Mouse (Mus musculus) neural tube, embryonic 12.5 days (tissue): Measurements from ENCODE around the gene Prr12. TPM values are rescaled to one million over a fixed set of nuclear protein-coding genes. Genes with fewer than 3 reads are reported as not detected.
"Not testable (repeated sequence)": the region's sequence is repeated elsewhere in the genome, so short reads cannot be mapped to it uniquely, and the experiment has no call there.

ENCODE experiments used
- ATAC-seq: fragments of 200-750 bp; cut with Nextera tagmentation; 2 replicates; pipeline ENCODE4 v1.8.0; 2017; ENCODE audit warnings: low read depth, mild to moderate bottlenecking, moderate TSS enrichment, moderate library complexity; ENCODE audit not compliant: low FRiP score
- H3K27ac ChIP-seq: fragments of 300-500 bp; sonication (generic); 2 replicates; pipeline ENCODE4 v1.5.1; 2016
- H3K27me3 ChIP-seq: fragments of 300-500 bp; sonication (generic); replicated peaks from 2 replicates; pipeline ENCODE4 v1.6.1; 2016; ENCODE audit warnings: mild to moderate bottlenecking
- H3K36me3 ChIP-seq: fragments of 300-500 bp; sonication (generic); 2 replicates; pipeline ENCODE4 v1.6.1; 2016; ENCODE audit warnings: mild to moderate bottlenecking
- H3K4me1 ChIP-seq: fragments of 300-500 bp; sonication (generic); 2 replicates; pipeline ENCODE4 v1.6.1; 2016
- H3K4me2 ChIP-seq: fragments of 300-500 bp; sonication (generic); replicated peaks from 2 replicates; pipeline ENCODE4 v1.6.1; 2016; ENCODE audit warnings: mild to moderate bottlenecking
- H3K4me3 ChIP-seq: fragments of 300-500 bp; sonication (generic); 2 replicates; pipeline ENCODE4 v1.5.1; 2016
- H3K9ac ChIP-seq: fragments of 300-500 bp; sonication (generic); 2 replicates; pipeline ENCODE4 v1.6.1; 2016; ENCODE audit warnings: mild to moderate bottlenecking
- H3K9me3 ChIP-seq: fragments of 300-500 bp; sonication (generic); 2 replicates; pipeline ENCODE4 v1.6.1; 2016; ENCODE audit warnings: mild to moderate bottlenecking
- WGBS: fragments of 180-500 bp; shearing (Covaris S2); methylation state at CpG from one replicate; pipeline ENCODE4 v1.1.7; 2016; 5-methylcytosine and 5-hydroxymethylcytosine counted together
- polyA plus RNA-seq: library from polyadenylated mRNA; unstranded; fragments of >200 nt; fragmentation: Nextera tagmentation; extraction: Ambion mirVana; gene quantifications from 2 replicates; pipeline ENCODE4 v1.2.1, GENCODE M21; 2016

Prr12 gene
- 11.8 and 14.0 TPM in 2 replicates for polyA plus RNA-seq

DNA sequence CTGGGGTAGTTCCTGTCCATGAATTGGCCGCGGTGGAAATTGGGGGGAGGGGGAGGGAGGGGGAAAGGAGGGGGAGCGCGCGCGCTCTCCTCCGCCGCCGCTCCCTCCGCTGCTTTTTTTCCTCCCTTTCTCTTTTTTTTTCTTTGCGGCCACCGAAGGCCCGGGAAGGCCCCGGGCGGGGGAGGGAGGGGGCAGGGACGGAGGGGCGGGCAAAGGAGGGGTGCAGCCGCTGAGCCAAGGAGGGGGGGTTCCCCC is at the start of gene Prr12:
Gene Prr12 (minus strand): TSS at position 20 of the 255 bp plus-strand sequence.
- WGBS = 0% methylated on average over 8 of the region's 18 CpGs
- Histone ChIP-seq H3K27me3 (no peaks in the 10 kb centered on the region), H3K4me1 (peaks cover 20% of the 10 kb centered on the region), H3K9me3 (no peaks in the 10 kb centered on the region), H3K27ac (peak within 1 kb of the TSS; percentile 91), H3K36me3 (peaks cover 31% of the 10 kb centered on the region), H3K4me3 (peak within 1 kb of the TSS; percentile 87), H3K4me2 (peak within 1 kb of the TSS; percentile 91), H3K9ac (peak within 1 kb of the TSS; percentile 92)
- ATAC-seq = no peak

DNA sequence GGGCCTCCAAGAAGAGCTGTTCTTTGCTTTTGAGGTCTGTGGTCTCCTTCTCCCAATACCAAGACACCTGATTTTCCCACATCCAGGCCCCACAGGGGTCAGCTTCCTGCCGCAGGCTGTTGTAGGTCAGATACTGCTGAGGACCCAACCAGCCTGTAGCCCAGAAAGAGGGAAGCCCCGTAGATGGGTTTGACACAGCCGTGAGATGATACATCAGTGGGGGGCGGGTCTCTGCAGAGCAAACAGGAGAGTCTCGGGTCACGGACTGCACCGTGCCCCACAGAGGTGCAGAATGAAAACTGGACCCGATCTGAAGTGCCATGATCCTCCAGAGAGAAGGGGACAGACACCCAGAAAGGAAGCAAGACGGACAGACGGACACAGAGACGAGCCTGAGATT is 49.8 kb upstream of the Prr12 start:
- Histone ChIP-seq H3K9me3 (no peaks in the 10 kb centered on the region), H3K4me2 (no peak overlapping the region), H3K4me1 (peaks cover 7% of the 10 kb centered on the region; the same call in 1 of the 2 replicates), H3K27me3 (no peaks in the 10 kb centered on the region), H3K9ac (no peak overlapping the region), H3K36me3 (no peaks in the 10 kb centered on the region), H3K27ac (no peak overlapping the region), H3K4me3 (no peak overlapping the region; the same call in 1 of the 2 replicates)
- ATAC-seq = no peak
- 87% methylated on average over 11 of the region's 11 CpGs for WGBS

DNA sequence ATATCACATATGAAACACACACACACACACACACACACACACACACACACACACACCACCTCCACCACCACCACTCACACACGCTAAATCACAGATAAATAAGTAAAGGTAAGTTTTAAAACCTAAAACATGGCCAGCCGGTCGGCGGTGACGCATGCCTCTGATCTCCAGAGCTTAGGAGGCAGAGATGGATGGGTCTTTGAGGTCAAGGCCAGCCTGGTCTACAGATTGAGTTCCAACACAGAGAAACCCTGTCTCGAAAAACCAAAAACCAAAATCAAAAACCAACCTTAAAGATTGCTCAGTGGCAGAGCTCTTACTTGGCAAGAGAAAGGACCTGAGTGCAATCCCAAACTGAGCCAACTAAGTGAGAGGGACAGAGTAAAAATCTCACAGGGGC is 47.4 kb upstream of the Prr12 start:
- Histone ChIP-seq H3K9me3 (no peaks in the 10 kb centered on the region), H3K27ac (no peak overlapping the region), H3K9ac (no peak overlapping the region), H3K27me3 (no peaks in the 10 kb centered on the region), H3K4me1 (no peaks in the 10 kb centered on the region), H3K36me3 (no peaks in the 10 kb centered on the region), H3K4me2 (no peak overlapping the region), H3K4me3 (no peak overlapping the region)
- ATAC-seq = no peak
- WGBS = 93% methylated on average over 6 of the region's 6 CpGs

DNA sequence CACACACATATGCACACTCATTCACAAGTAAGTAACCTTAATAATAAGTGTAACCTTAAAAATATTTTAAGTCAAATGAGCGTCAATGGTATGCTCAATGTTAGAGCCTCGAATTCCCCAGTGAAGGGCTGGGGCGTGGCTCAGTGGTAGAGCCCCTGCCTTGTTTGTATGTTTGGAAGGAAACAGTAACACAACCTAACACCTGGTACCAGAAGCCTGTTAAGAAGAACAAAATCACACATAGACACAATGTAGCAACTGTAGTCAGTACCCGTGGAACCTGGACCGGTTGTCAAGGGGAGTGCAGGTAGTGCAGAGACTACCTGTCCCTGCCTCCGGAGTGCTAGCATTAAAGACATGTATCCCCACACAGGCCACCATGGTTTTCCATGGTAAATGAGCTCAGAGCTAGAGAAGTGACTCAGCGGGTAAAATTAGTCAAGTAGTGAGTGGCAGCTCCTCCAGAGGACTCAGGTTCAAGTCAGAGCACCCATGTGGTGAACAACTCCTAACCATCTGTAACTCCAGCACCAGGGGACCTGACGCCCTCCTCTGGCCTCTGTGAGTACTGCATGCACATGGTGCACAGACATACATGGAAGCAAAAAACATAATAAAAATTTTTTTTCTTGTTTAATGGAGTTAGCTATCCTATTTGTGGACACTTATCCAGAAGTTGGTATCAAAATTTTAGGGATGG is 46.0 kb upstream of the Prr12 start:
- no peak overlapping the region for H3K4me2 ChIP-seq
- H3K36me3 ChIP-seq = no peaks in the 10 kb centered on the region
- no peak overlapping the region for H3K4me3 ChIP-seq
- H3K27me3 ChIP-seq = no peaks in the 10 kb centered on the region
- no peaks in the 10 kb centered on the region for H3K9me3 ChIP-seq
- H3K4me1 ChIP-seq = no peaks in the 10 kb centered on the region; the same call in 1 of the 2 replicates
- 91% methylated on average over 8 of the region's 8 CpGs for WGBS
- H3K27ac ChIP-seq = no peak overlapping the region
- H3K9ac ChIP-seq = no peak overlapping the region
- no peak for ATAC-seq

DNA sequence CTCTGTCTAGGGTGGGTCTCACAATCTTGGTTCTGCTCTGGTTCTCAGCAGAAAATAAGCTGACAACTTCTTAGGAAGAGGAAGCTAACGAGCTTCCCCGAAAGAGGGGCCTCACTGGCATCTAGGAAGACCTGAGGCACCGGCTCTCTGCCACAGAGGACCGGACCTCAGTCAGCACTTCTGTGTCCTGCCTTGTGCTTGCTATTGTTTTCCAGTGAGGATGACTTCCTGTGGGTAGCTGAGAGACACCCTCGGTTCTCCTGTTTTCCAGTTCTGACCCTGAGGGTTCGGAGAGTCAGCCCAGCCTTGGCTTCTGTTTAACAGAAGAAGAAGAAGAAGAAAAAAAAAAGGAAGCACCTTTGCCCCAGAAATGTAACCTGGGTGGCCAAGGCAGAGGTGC is 44.8 kb upstream of the Prr12 start:
- Histone ChIP-seq H3K9ac (no peak overlapping the region), H3K4me2 (no peak overlapping the region), H3K36me3 (no peaks in the 10 kb centered on the region), H3K4me1 (peaks cover 6% of the 10 kb centered on the region; the same call in 1 of the 2 replicates), H3K9me3 (no peaks in the 10 kb centered on the region), H3K4me3 (no peak overlapping the region), H3K27ac (no peak overlapping the region), H3K27me3 (no peaks in the 10 kb centered on the region)
- 73% methylated on average over 6 of the region's 6 CpGs for WGBS
- ATAC-seq = no peak

DNA sequence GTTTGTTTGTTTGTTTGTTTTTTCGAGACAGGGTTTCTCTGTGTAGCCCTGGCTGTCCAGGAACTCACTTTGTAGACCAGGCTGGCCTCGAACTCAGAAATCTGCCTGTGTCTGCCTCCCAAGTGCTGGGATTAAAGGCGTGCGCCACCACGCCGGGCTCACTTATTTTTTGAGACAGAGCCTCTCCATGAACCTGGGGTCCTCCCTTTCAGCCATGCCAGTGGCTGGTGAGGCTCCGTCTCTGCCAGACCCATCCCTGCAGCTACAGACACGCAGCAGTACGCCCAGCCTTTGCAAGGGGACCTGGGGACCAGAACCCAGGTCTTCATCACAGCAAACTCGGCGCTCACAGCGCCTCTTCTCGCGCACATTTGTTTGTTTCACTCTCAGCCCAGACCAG is 43.3 kb upstream of the Prr12 start:
- H3K9ac ChIP-seq, H3K9me3 ChIP-seq, H3K27me3 ChIP-seq, H3K4me2 ChIP-seq, ATAC-seq, H3K4me3 ChIP-seq, H3K36me3 ChIP-seq, H3K27ac ChIP-seq: not testable (repeated sequence)
- H3K4me1 ChIP-seq = peaks cover 12% of the 10 kb centered on the region; the same call in 1 of the 2 replicates
- 93% methylated on average over 14 of the region's 14 CpGs for WGBS

DNA sequence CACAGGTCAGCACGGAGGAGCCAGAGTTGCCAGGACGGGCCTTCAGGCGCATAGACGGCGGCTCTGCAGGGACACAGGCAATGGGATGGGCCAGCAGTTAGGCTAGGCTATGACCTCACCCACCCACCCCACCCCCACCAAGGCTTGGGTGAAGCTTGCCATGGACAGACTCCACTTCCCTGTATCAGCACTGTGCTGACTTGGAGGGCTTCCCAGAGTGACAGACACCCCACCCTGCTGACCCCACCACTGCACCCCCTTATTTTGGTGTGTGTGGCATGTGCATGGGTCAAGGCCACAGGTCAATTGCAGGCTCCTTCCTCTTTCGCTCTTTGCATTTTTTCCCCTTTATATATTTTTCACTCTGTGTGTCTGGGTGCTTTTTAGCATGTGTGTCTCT is 42.7 kb upstream of the Prr12 start:
- Histone ChIP-seq H3K4me2 (no peak overlapping the region), H3K4me1 (peaks cover 12% of the 10 kb centered on the region; the same call in 1 of the 2 replicates), H3K9me3 (no peaks in the 10 kb centered on the region), H3K27me3 (no peaks in the 10 kb centered on the region; the same call in 1 of the 2 replicates), H3K9ac (no peak overlapping the region), H3K27ac (no peak overlapping the region), H3K36me3 (no peaks in the 10 kb centered on the region), H3K4me3 (no peak overlapping the region)
- WGBS = 83% methylated on average over 6 of the region's 6 CpGs
- ATAC-seq = no peak

DNA sequence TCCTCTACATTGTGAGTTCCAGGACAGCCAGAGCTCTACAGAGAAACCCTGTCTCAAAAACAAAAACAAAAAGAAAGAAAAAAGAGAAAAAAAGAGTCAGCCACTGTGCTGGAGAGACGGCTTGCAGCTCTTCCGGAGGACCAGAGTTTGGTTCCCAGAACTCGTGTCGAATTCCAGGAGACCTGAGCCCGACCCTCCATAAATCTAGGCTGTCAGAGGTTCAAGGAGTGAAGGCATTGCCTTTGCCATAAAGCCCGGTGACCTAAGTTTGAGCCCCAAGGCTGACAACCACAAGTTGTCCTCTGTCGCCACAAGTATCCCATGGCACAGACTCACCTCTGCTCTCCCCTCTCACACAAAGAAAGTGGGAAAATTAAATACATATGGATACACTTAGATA is 41.4 kb upstream of the Prr12 start:
- H3K4me1 ChIP-seq = peaks cover 12% of the 10 kb centered on the region; the same call in 1 of the 2 replicates
- no peak overlapping the region for H3K9ac ChIP-seq
- no peak overlapping the region for H3K27ac ChIP-seq
- no peak overlapping the region for H3K4me2 ChIP-seq
- no peaks in the 10 kb centered on the region for H3K36me3 ChIP-seq
- H3K9me3 ChIP-seq = no peaks in the 10 kb centered on the region
- no peaks in the 10 kb centered on the region; the same call in 1 of the 2 replicates for H3K27me3 ChIP-seq
- H3K4me3 ChIP-seq = no peak overlapping the region
- WGBS = 9% methylated on average over 7 of the region's 7 CpGs
- no peak for ATAC-seq

DNA sequence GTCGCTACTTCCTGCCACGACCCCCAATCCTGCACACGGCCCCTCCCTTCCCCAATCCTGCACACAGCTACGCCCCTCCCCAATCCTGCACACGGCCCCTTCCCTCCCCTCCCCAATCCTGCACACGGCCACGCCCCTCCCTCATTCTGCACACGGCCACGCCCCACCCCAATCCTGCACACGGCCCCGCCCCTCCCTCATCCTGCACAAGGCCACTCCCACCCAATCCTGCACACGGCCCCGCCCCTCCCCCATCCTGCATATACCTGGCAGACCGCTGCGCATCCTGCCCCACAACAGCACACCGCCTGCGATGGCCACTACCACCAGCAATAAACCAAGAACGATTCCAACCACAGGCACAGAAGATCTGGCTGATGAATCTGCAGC is 40.8 kb upstream of the Prr12 start:
- no peak for ATAC-seq
- Histone ChIP-seq H3K9ac (no peak overlapping the region), H3K27ac (no peak overlapping the region), H3K4me3 (no peak overlapping the region), H3K4me1 (peaks cover 12% of the 10 kb centered on the region; the same call in 1 of the 2 replicates), H3K9me3 (no peaks in the 10 kb centered on the region), H3K4me2 (no peak overlapping the region; the same call in 1 of the 2 replicates), H3K36me3 (peaks cover 1% of the 10 kb centered on the region), H3K27me3 (no peaks in the 10 kb centered on the region; the same call in 1 of the 2 replicates)
- 32% methylated on average over 12 of the region's 18 CpGs for WGBS

DNA sequence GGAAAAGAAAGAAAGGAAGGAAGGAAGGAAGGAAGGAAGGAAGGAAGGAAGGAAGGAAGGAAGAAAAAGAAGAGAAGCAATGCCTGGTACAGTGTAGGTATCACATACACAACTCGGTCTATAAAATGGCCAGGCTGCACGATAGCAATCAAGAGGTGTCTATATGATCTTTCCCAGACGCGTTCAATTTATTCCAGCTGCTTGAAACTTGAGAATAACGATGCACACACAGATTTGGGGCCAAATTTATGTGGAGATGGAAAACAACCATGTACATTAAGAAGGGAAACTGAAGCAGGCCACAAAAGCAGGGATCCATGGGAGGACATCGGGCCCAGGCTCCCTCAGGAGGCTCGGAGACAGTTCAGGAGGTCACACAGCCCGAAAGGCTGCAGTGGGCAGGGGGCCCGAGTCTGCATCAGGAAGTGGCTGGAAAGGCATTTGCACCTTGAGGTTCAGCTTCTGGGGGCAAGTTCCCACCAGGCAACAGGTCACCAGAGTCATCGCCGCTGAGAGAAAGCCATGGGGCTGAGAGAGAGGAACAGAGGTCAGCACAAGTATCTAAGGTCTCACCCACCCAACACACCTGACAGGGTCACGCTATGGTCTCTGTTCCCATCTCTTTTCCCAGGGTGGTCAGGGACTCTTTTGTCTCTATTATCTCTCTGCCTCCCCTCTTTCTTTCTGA is 40.3 kb upstream of the Prr12 start:
- ATAC-seq = no peak

DNA sequence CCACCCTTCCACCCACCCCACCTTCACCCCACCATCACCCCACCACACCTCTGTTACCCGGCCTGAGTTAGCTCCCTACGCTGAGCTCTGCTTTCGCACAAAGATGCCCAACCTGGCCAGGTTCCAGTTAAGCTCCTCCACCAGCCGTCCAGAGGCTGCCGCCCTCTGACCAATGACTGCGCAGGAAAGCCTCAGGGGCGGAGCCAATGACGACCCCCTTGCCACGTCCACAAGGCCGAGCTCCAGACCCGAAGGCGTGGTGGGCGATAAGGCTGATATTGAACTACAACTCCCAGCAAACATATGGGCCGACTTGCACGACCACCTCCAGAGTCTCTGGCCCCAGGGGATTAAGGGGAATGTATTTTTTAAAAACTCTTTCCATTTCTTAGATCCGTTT is 39.4 kb upstream of the Prr12 start, which contains the start of gene Rcn3:
Gene Rcn3 (minus strand): TSS at position 174 of the 400 bp plus-strand sequence.
- Histone ChIP-seq H3K27ac (no peak within 1 kb of the TSS), H3K9me3 (no peaks in the 10 kb centered on the region), H3K36me3 (peaks cover 5% of the 10 kb centered on the region), H3K27me3 (no peaks in the 10 kb centered on the region; the same call in 1 of the 2 replicates), H3K4me1 (peaks cover 12% of the 10 kb centered on the region; the same call in 1 of the 2 replicates), H3K4me3 (peak within 1 kb of the TSS; percentile 45), H3K4me2 (peak within 1 kb of the TSS; percentile 69), H3K9ac (peak within 1 kb of the TSS; percentile 56)
- under 1% methylated on average over 16 of the region's 16 CpGs for WGBS
- ATAC-seq = peak; percentile 88

More for the DNA sequence above, 40.3 kb upstream of the Prr12 start:
- Histone ChIP-seq H3K36me3 (peaks cover 5% of the 10 kb centered on the region), H3K27me3 (no peaks in the 10 kb centered on the region; the same call in 1 of the 2 replicates), H3K9ac (no peak overlapping the region), H3K4me3 (no peak overlapping the region), H3K27ac (no peak overlapping the region), H3K4me2 (no peak overlapping the region; the same call in 1 of the 2 replicates), H3K9me3 (no peaks in the 10 kb centered on the region), H3K4me1 (peaks cover 12% of the 10 kb centered on the region; the same call in 1 of the 2 replicates)
- 67% methylated on average over 12 of the region's 12 CpGs for WGBS
